ENCODE assay signal across 8 mouse cellular contexts in genomic region chr7:78579461-78580234, GRCm38 (mm10).
DNase-seq lines count a peak whose midpoint lies in the region; ATAC-seq and TF ChIP-seq lines count a peak whose summit lies in the region.

No protein-coding gene starts in this region.

- H3K36me3 ChIP-seq in ES-E14 (ENCODE audit: control insufficient read depth, insufficient read depth, low read length, poor library complexity, severe bottlenecking) = no peaks in the 10 kb centered on the region
- no peaks in the 10 kb centered on the region for H3K36me3 ChIP-seq in heart, embryonic 15.5 days

- no peak overlapping the region for H3K27ac ChIP-seq in ES-E14 (ENCODE audit: insufficient read depth, low read depth, low read length, poor library complexity, severe bottlenecking)
- H3K27ac ChIP-seq in heart, embryonic 15.5 days = no peak overlapping the region

- H3K27me3 ChIP-seq in heart, embryonic 15.5 days = peaks cover 98% of the 10 kb centered on the region

- WGBS in heart, embryonic 15.5 days = 4% methylated on average over 13 of the region's 13 CpGs

- peak; percentile 65 to 73 for DNase-seq in layer of hippocampus, postnatal 10 days (ENCODE audit: low spot score in 2 of 2)
- no peak for DNase-seq in layer of hippocampus, adult 8-10 months (ENCODE audit: low spot score in 2 of 2)
- no peak for DNase-seq in ES-E14 (ENCODE audit: low read depth, low spot score)
- DNase-seq in cerebellum, adult 8-10 months = peak; percentile 73
- peak; percentile 68 for DNase-seq in lung, postnatal 10 days
- DNase-seq in thymus, postnatal 25 days = peak; percentile 59
- DNase-seq in spleen, adult 12 weeks (ENCODE audit: low spot score) = no peak

- peak overlapping the region; percentile 67; a peak in 2 of 4 replicates for H3K4me3 ChIP-seq in ES-E14 (ENCODE audit: insufficient read depth in 1 of 2, low read depth in 1 of 2, low read length in 2 of 2, poor library complexity in 1 of 2, severe bottlenecking in 1 of 2)
- H3K4me3 ChIP-seq in heart, embryonic 15.5 days = peak overlapping the region; percentile 57

- H3K4me1 ChIP-seq in ES-E14 (ENCODE audit: control insufficient read depth in 2 of 2, insufficient read depth in 2 of 2, low read length in 2 of 2, poor library complexity in 1 of 2) = peaks cover 0 to 9% of the 10 kb centered on the region in 2 experiments; a peak in 2 of 4 replicates
- peaks cover 22% of the 10 kb centered on the region for H3K4me1 ChIP-seq in heart, embryonic 15.5 days (replicated peaks)

- no peaks in the 10 kb centered on the region for H3K9me3 ChIP-seq in ES-E14 (ENCODE audit: control insufficient read depth, insufficient read depth, low read depth, low read length)
- H3K9me3 ChIP-seq in heart, embryonic 15.5 days (replicated peaks) = no peaks in the 10 kb centered on the region

- H3K4me2 ChIP-seq in heart, embryonic 15.5 days = peak overlapping the region; percentile 92

- H3K9ac ChIP-seq in ES-E14 (ENCODE audit: insufficient read depth, low read depth, low read length, poor library complexity, severe bottlenecking) = no peak overlapping the region
- H3K9ac ChIP-seq in heart, embryonic 15.5 days = no peak overlapping the region

- in situ Hi-C loops in ES-E14 (cut with MboI; ENCODE audit: low sequenced_read_pairs in 2 of 2, unreplicated experiment in 2 of 2) = loop anchor here in 1 of 2 experiments (10.0 kb wide), 1 partner anchor 315 kb away; the partner anchor contains the start of gene Aen

- ATAC-seq in heart, embryonic 15.5 days (replicated peaks; ENCODE audit: insufficient number of reproducible peaks, insufficient read depth, low FRiP score, low read depth) = no peak

TF ChIP-seq in ES-E14, 5 proteins besides CTCF, POLR2A, EP300 and RAD21:
- TF ChIP-seq HCFC1 (IDR thresholded peaks at IDR 0.05; ENCODE audit: borderline replicate concordance, insufficient read depth, low read length) = no peak
- no peak for TF ChIP-seq ZNF384 (IDR thresholded peaks at IDR 0.05; ENCODE audit: low read depth, low read length)
- no peak for TF ChIP-seq CHD2 (IDR thresholded peaks at IDR 0.05; ENCODE audit: low read depth, low read length)
- no peak for TF ChIP-seq MAFK (IDR thresholded peaks at IDR 0.05; ENCODE audit: insufficient read depth, low read depth, low read length)
- no peak for TF ChIP-seq ZC3H11A (IDR thresholded peaks at IDR 0.05; ENCODE audit: borderline replicate concordance, low read depth, low read length)

Comparison
In these comparisons a context has a peak if more than half of its experiments do, and no peak if none do; other contexts are left out.
1. DNase-seq: peak in layer of hippocampus, postnatal 10 days (2 of 2), cerebellum, adult 8-10 months (single experiment), lung, postnatal 10 days (single experiment) and thymus, postnatal 25 days (single experiment); none in layer of hippocampus, adult 8-10 months (0 of 2), ES-E14 (single experiment) and spleen, adult 12 weeks (single experiment).